Mouse (Mus musculus): ENCODE measurements around the gene Dglucy. TPM values are rescaled to one million over a fixed set of nuclear protein-coding genes. Genes with fewer than 3 reads are reported as not detected.

Dglucy gene
- polyA plus RNA-seq, 1 experiment from 2014 or later, result 5.2 TPM

GRCm38 (mm10) chr12:100887801-100888258 lies 109.0 kb downstream of the Dglucy start:
- no peak for ATAC-seq (ENCODE audit: insufficient number of reproducible peaks, low FRiP score, low TSS enrichment, low read depth)
- Histone ChIP-seq H3K9me3 (replicated peaks) (no peaks in the 10 kb centered on the region), H3K4me3 (replicated peaks) (no peak overlapping the region), H3K27me3 (0 out of 2 replicates have a peak, but pooled peaks cover 4% of the 10 kb centered on the region), H3K9ac (no peak overlapping the region), H3K27ac (replicated peaks) (0 out of 2 replicates have a peak overlapping the region, but pooled peaks have one; percentile 11), H3K4me2 (replicated peaks) (peak overlapping the region; percentile 13; the same call in 1 of the 2 replicates), H3K4me1 (peaks cover 7% of the 10 kb centered on the region), H3K36me3 (no peaks in the 10 kb centered on the region)
- 30% methylated on average over 12 of the region's 12 CpGs for WGBS

GRCm38 (mm10) chr12:100890548-100890947 lies 111.7 kb downstream of the Dglucy start:
- Histone ChIP-seq H3K27me3 (0 out of 2 replicates have a peak, but pooled peaks cover 5% of the 10 kb centered on the region), H3K9me3 (replicated peaks) (no peaks in the 10 kb centered on the region), H3K4me2 (replicated peaks) (no peak overlapping the region), H3K4me1 (peaks cover 7% of the 10 kb centered on the region), H3K9ac (no peak overlapping the region), H3K36me3 (no peaks in the 10 kb centered on the region), H3K4me3 (replicated peaks) (no peak overlapping the region), H3K27ac (replicated peaks) (no peak overlapping the region)
- WGBS, result 74% methylated on average over 3 of the region's 3 CpGs
- no peak for ATAC-seq (ENCODE audit: insufficient number of reproducible peaks, low FRiP score, low TSS enrichment, low read depth)

GRCm38 (mm10) chr12:100895504-100895903 lies 116.6 kb downstream of the Dglucy start:
- Histone ChIP-seq H3K4me2 (replicated peaks) (no peak overlapping the region), H3K36me3 (no peaks in the 10 kb centered on the region), H3K4me1 (peaks cover 18% of the 10 kb centered on the region), H3K9me3 (replicated peaks) (no peaks in the 10 kb centered on the region), H3K4me3 (replicated peaks) (no peak overlapping the region), H3K9ac (no peak overlapping the region), H3K27me3 (peaks cover 44% of the 10 kb centered on the region), H3K27ac (replicated peaks) (no peak overlapping the region)
- no peak for ATAC-seq (ENCODE audit: insufficient number of reproducible peaks, low FRiP score, low TSS enrichment, low read depth)
- 2% methylated on average over 2 of the region's 2 CpGs for WGBS

DNA sequence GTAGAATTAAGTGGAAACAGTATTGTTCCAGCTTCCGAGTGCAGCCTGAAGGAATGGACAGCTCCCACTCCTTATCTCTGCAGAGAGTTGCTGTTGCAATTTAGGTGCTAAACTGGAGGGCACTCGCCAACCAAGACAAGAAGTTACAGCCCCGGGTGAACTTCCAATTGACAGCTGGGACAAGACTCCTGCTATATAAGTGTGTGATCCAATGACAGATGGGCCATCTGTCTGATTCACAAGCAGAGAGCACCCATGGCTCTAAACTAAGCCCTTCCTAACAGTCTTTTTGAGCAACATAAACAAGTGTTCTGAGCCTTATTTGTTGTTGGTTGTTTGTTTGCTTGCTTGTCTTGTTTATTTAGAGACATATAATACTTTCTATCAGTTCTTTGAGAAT lies 117.8 kb downstream of the Dglucy start:
- H3K27ac ChIP-seq (replicated peaks), result no peak overlapping the region
- no peak overlapping the region for H3K9ac ChIP-seq
- H3K4me1 ChIP-seq, result peaks cover 18% of the 10 kb centered on the region
- ATAC-seq (ENCODE audit: insufficient number of reproducible peaks, low FRiP score, low TSS enrichment, low read depth), result no peak
- no peaks in the 10 kb centered on the region for H3K36me3 ChIP-seq
- peaks cover 48% of the 10 kb centered on the region for H3K27me3 ChIP-seq
- no peak overlapping the region for H3K4me2 ChIP-seq (replicated peaks)
- no peaks in the 10 kb centered on the region for H3K9me3 ChIP-seq (replicated peaks)
- H3K4me3 ChIP-seq (replicated peaks), result no peak overlapping the region
- 38% methylated on average over 3 of the region's 3 CpGs for WGBS

- H3K4me3 ChIP-seq (replicated peaks), result peak overlapping the region; percentile 31
- peaks cover 51% of the 10 kb centered on the region for H3K27me3 ChIP-seq
- peaks cover 18% of the 10 kb centered on the region for H3K4me1 ChIP-seq
- peak overlapping the region; percentile 56 for H3K4me2 ChIP-seq (replicated peaks)
- H3K27ac ChIP-seq (replicated peaks), result no peak overlapping the region
- H3K9me3 ChIP-seq (replicated peaks), result no peaks in the 10 kb centered on the region
- WGBS, result 19% methylated on average over 12 of the region's 12 CpGs
- ATAC-seq (ENCODE audit: insufficient number of reproducible peaks, low FRiP score, low TSS enrichment, low read depth), result no peak
- H3K9ac ChIP-seq, result no peak overlapping the region
- H3K36me3 ChIP-seq, result no peaks in the 10 kb centered on the region
These were observed 119.1 kb downstream of the Dglucy start for GRCm38 (mm10) chr12:100897736-100898650.

DNA sequence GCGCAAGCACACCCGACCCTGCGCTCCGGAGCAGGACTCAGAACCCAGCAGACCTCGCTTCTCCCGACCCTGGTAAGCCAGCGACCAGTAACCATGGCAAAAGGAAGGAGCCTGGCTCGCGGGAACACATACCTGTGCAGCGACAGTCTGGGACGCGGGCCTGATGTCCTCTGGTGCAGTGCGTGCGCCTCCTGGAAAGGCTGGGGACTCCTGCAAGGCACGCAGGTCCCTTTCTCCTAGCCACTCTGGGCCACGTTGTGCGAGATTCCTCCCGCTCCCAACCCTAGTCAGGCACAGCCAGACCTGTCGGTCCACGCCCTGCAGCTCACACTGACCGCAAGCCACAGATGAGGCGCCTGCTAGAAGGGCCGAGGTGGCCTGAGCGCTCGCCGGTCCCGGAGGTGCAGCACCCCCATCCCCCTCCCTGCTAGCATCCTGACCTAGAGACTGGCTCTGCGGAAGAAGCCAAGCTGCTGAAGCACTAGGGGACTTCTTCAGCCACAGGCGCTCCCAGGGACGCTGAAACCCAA lies 120.3 kb downstream of the Dglucy start:
- H3K9ac ChIP-seq, result 0 out of 2 replicates have a peak overlapping the region, but pooled peaks have one; percentile 7
- peaks cover 51% of the 10 kb centered on the region for H3K27me3 ChIP-seq
- no peak overlapping the region for H3K27ac ChIP-seq (replicated peaks)
- H3K4me1 ChIP-seq, result peaks cover 18% of the 10 kb centered on the region
- H3K4me3 ChIP-seq (replicated peaks), result peak overlapping the region; percentile 31
- H3K36me3 ChIP-seq, result no peaks in the 10 kb centered on the region
- peak overlapping the region; percentile 56 for H3K4me2 ChIP-seq (replicated peaks)
- no peaks in the 10 kb centered on the region for H3K9me3 ChIP-seq (replicated peaks)
- WGBS, result under 1% methylated on average over 30 of the region's 30 CpGs
- ATAC-seq (ENCODE audit: insufficient number of reproducible peaks, low FRiP score, low TSS enrichment, low read depth), result no peak

- WGBS, result 74% methylated on average over 6 of the region's 6 CpGs
- Histone ChIP-seq H3K36me3 (no peaks in the 10 kb centered on the region), H3K4me1 (peaks cover 18% of the 10 kb centered on the region), H3K9ac (no peak overlapping the region), H3K27ac (replicated peaks) (no peak overlapping the region), H3K9me3 (replicated peaks) (no peaks in the 10 kb centered on the region), H3K4me3 (replicated peaks) (no peak overlapping the region), H3K4me2 (replicated peaks) (no peak overlapping the region), H3K27me3 (peaks cover 47% of the 10 kb centered on the region)
- ATAC-seq (ENCODE audit: insufficient number of reproducible peaks, low FRiP score, low TSS enrichment, low read depth), result no peak
These were observed 122.0 kb downstream of the Dglucy start for GRCm38 (mm10) chr12:100900901-100901300.

DNA sequence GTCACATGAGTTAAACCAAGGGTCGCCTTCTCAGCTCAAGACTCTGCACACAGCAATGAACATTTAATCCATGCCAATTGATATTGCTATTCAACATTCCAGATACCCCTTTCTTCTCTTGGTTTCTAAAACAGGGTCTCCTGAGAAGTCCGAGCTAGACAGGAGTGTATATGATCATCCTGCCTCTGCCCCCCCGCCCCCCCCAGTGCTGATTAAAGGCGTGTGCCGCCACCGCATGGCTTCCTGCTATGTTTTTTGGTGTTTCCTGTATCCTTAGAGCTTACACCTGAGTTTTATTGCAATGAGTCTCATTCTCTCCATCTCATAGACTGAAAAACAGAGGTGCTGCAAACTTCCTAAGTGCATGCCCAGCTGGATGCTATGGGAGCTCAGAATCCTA lies 122.5 kb downstream of the Dglucy start:
- Histone ChIP-seq H3K27ac (replicated peaks) (no peak overlapping the region), H3K9me3 (replicated peaks) (no peaks in the 10 kb centered on the region), H3K4me3 (replicated peaks) (no peak overlapping the region), H3K27me3 (peaks cover 48% of the 10 kb centered on the region), H3K36me3 (no peaks in the 10 kb centered on the region), H3K4me1 (peaks cover 18% of the 10 kb centered on the region), H3K4me2 (replicated peaks) (no peak overlapping the region), H3K9ac (no peak overlapping the region)
- ATAC-seq (ENCODE audit: insufficient number of reproducible peaks, low FRiP score, low TSS enrichment, low read depth), result no peak
- 71% methylated on average over 6 of the region's 6 CpGs for WGBS

GRCm38 (mm10) chr12:100903761-100904160 lies 124.9 kb downstream of the Dglucy start:
- no peak overlapping the region for H3K4me2 ChIP-seq (replicated peaks)
- peaks cover 45% of the 10 kb centered on the region for H3K27me3 ChIP-seq
- no peak overlapping the region for H3K4me3 ChIP-seq (replicated peaks)
- no peaks in the 10 kb centered on the region for H3K36me3 ChIP-seq
- 81% methylated on average over 9 of the region's 9 CpGs for whole genome bisulfite sequencing
- H3K9ac ChIP-seq, result no peak overlapping the region
- no peak overlapping the region for H3K27ac ChIP-seq (replicated peaks)
- H3K9me3 ChIP-seq (replicated peaks), result no peaks in the 10 kb centered on the region
- no peak for ATAC-seq (ENCODE audit: insufficient number of reproducible peaks, low FRiP score, low TSS enrichment, low read depth)
- peaks cover 14% of the 10 kb centered on the region for H3K4me1 ChIP-seq

DNA sequence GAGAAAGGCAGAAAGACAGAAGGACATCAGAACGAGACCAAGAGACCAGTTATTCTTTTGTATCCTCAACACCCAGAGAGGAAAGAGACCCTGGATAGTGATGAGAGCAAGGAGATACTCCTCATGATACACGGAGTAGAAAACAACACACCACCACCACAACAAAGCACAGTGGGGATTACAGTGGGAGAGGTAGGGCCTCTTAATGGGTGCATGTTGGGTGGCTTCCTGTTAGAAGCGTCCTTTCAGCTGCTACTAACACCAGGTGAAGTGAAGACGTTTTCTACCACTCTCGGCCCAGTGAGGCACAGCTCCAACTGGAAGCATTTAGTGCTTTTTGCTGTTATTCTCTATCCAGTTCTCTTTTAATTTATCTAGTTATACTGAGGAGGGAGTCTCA lies 128.0 kb downstream of the Dglucy start:
- Histone ChIP-seq H3K4me2 (replicated peaks) (no peak overlapping the region), H3K27ac (replicated peaks) (no peak overlapping the region), H3K9ac (no peak overlapping the region), H3K9me3 (replicated peaks) (no peaks in the 10 kb centered on the region), H3K4me3 (replicated peaks) (no peak overlapping the region), H3K36me3 (no peaks in the 10 kb centered on the region), H3K4me1 (peaks cover 7% of the 10 kb centered on the region), H3K27me3 (peaks cover 30% of the 10 kb centered on the region)
- ATAC-seq (ENCODE audit: insufficient number of reproducible peaks, low FRiP score, low TSS enrichment, low read depth), result no peak
- 73% methylated on average over 5 of the region's 5 CpGs for WGBS

DNA sequence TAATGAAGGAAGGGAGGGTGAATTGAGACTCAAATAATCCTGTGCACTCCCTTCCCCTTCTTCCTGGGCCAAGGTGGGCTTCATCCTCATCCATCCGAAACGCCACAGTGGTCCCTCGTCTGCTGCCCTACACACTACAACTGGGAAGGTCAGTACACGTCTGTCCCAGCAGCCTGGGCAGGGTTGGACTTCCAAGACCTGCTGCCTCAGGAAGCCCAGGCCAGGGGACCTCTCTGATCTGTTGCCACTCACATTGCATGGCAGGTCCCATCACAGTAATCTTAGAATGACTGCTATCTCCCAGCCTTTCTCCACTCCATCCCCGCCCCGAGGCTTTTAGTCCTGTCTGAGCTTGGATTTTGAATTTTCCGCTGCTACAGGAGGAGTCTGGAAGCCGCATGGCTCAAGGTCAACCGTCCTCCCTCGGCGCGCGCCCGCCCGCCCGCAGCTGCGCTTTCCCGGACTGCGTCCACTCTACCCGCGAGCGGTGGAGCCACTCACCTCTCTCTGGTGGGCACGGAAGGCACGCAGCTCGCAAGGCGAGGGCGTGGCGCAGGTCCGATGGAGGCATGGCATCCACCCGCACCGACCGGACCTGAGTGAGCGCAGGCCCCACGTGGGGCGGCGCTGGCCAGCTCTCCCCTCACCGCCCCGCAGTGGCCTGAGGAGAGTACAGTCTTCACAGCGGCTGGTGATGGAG lies 128.9 kb downstream of the Dglucy start, which contains the start of gene Gpr68:
Gene Gpr68 (minus strand): TSS at position 601 of the 700 bp plus-strand sequence.
- 6% methylated on average over 39 of the region's 39 CpGs for WGBS
- no peak within 1 kb of the TSS for H3K27ac ChIP-seq (replicated peaks)
- peak within 1 kb of the TSS; percentile 21; the same call in 1 of the 2 replicates for H3K9ac ChIP-seq
- H3K27me3 ChIP-seq, result peaks cover 27% of the 10 kb centered on the region
- H3K4me2 ChIP-seq (replicated peaks), result peak within 1 kb of the TSS; percentile 79
- H3K4me1 ChIP-seq, result peaks cover 13% of the 10 kb centered on the region
- no peaks in the 10 kb centered on the region for H3K9me3 ChIP-seq (replicated peaks)
- H3K4me3 ChIP-seq (replicated peaks), result peak within 1 kb of the TSS; percentile 38
- H3K36me3 ChIP-seq, result no peaks in the 10 kb centered on the region
- ATAC-seq (ENCODE audit: insufficient number of reproducible peaks, low FRiP score, low TSS enrichment, low read depth), result no peak
